Mouse (Mus musculus) cortical plate, adult 2 months (tissue): ENCODE data around the gene Glt28d2. TPM values are rescaled to one million over a fixed set of nuclear protein-coding genes. Genes with fewer than 3 reads are reported as not detected.

ENCODE experiments used
- H3K27ac ChIP-seq: fragments of 200-500 bp; 2 replicates; pipeline ENCODE4 v1.5.1; 2012; ENCODE audit warnings: low read length, control low read depth, inconsistent platforms; ENCODE audit not compliant: insufficient read depth
- H3K4me1 ChIP-seq: fragments of 200-500 bp; 2 replicates; pipeline ENCODE4 v1.6.1; 2011; ENCODE audit warnings: low read length; ENCODE audit not compliant: control insufficient read depth, insufficient read depth
- H3K4me3 ChIP-seq: fragments of 200-500 bp; 2 replicates; pipeline ENCODE4 v1.5.1; 2011; ENCODE audit warnings: mild to moderate bottlenecking, low read length, control low read depth; ENCODE audit not compliant: insufficient read depth
- CTCF ChIP-seq: fragments of 200-500 bp; IDR thresholded peaks from 2 replicates; pipeline ENCODE4 v1.5.1; 2011; ENCODE audit warnings: mild to moderate bottlenecking, control low read depth, low read length; ENCODE audit not compliant: insufficient read depth; ENCODE audit errors: extremely low read depth
- POLR2A ChIP-seq: fragments of 200-500 bp; IDR thresholded peaks from 2 replicates; pipeline ENCODE4 v1.6.1; 2011; ENCODE audit warnings: mild to moderate bottlenecking, low read length, control low read depth; ENCODE audit not compliant: insufficient read depth; ENCODE audit errors: extremely low read depth
- polyA plus RNA-seq: library from polyadenylated mRNA; depleted of rRNA; stranded (reverse); fragments of >200 nt; gene quantifications from 2 replicates; pipeline ENCODE4 v1.2.3, GENCODE M21; 2012; rRNA removed

Glt28d2 gene
- polyA plus RNA-seq, 1 experiment: 0.29 TPM

GRCm38 (mm10) chr3:85832490-85833155, 54.7 kb downstream of the Glt28d2 start:
- TF ChIP-seq POLR2A: no peak
- no peak for TF ChIP-seq CTCF
- H3K4me3 ChIP-seq: no peak overlapping the region
- H3K27ac ChIP-seq: no peak overlapping the region
- no peaks in the 10 kb centered on the region for H3K4me1 ChIP-seq

DNA sequence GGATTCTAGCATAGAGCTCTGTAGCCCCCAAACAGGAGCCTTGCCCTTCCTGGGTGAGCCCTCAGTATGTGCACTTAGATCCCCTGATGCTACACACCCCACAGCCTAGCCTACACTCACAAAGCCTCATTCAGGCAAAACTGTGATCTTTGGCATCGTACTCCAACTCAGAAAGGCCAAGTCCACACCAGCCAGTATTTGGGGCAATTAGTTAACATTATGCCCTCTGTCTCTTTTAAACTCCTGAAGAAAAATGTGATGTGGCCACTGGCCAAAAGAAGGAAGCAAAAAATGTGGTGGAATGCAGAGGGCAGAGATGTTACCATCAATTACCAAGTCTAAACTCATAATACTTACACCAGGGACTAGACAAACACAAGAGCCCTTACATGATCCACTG, 55.5 kb downstream of the Glt28d2 start:
- Histone ChIP-seq H3K27ac (no peak overlapping the region), H3K4me1 (no peaks in the 10 kb centered on the region), H3K4me3 (no peak overlapping the region)
- TF ChIP-seq POLR2A (no peak), CTCF (no peak)

- TF ChIP-seq POLR2A: no peak
- TF ChIP-seq CTCF: no peak
- H3K27ac ChIP-seq: no peak overlapping the region
- H3K4me1 ChIP-seq: no peaks in the 10 kb centered on the region
- no peak overlapping the region for H3K4me3 ChIP-seq
Observed at GRCm38 (mm10) chr3:85829047-85829446, 58.3 kb downstream of the Glt28d2 start.

DNA sequence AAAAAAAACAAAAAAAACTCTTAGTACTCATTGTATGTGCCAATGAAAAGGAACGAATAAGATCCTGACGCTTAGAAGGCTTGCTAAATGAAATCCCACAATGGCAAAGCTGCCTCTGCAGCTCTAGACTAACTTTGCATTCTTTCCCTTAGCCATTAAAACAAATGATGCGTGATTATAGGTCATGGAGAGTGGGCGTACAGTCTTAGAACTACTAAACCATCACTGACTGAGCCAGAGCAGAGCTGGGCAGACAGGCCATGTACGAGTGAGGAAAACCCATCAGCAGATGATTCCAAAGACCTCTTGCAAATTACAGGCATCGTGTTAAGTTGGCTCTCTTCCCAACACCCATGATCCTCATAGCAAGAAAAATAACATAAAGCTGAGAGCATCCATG, 59.5 kb downstream of the Glt28d2 start:
- TF ChIP-seq POLR2A (no peak), CTCF (no peak)
- Histone ChIP-seq H3K4me1 (no peaks in the 10 kb centered on the region), H3K4me3 (no peak overlapping the region), H3K27ac (no peak overlapping the region)

DNA sequence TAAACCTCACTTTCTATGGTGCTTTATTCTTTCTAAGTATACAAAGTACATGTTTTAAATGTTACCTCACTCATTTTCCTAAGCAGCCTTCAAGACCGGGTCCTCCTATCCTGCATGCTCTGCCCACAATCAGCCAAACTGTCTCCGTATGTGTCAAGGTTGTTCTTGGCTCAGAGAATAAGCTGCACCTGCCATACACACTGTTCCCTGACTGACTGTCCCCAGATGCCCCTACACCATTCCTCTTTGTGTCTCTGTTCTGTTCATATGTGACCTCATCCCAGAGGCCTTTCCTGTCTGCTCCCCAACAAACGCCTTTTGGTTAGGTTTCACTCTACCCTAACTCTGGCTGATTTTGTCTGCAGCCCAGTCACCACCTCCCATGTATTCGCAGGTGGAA, 60.0 kb downstream of the Glt28d2 start:
- TF ChIP-seq CTCF: no peak
- no peak for TF ChIP-seq POLR2A
- Histone ChIP-seq H3K27ac (no peak overlapping the region), H3K4me1 (no peaks in the 10 kb centered on the region), H3K4me3 (no peak overlapping the region)

DNA sequence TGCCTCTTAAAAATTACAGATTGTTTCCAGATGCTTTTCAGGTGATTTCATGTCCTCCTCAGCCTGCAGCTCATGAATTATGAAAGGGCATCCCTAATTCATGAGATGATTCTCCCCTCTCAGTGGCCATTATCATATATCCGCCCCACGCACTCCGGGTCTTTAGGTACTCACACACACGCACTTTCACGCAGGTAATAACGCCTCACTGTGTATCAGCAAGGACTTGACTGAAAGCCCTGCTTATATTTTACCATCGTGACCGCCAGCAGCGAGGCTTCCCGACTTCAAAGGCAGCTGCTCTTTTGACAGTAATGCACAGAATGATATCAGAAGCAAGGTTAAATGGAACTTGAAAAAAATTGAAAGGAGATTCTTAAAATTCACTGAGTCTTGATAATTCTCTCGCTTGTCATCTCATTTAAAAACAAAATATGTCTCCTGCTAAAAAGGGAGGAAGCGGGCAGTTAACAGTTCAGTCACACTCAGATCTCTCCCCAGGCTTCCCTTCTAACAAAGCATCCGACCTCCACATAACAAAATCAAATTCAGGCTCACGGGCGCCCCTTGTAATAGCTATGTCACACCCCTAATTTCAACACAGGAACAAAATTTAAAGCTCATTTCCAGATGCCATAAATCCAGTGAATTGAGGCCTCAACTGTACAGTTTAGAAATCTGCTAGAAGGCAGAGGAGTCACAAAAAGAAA, 66.3 kb downstream of the Glt28d2 start:
- Histone ChIP-seq H3K4me1 (no peaks in the 10 kb centered on the region), H3K4me3 (no peak overlapping the region), H3K27ac (no peak overlapping the region)
- TF ChIP-seq POLR2A (no peak), CTCF (no peak)

Other genes starting within 250 kb of the Glt28d2 start
- 2.5 and 4.7 TPM in 2 replicates for gene Fam160a1, start 70.2 kb downstream of the Glt28d2 start, polyA plus RNA-seq
- gene Gm37240, start within 50 bp of the Glt28d2 start, polyA plus RNA-seq: 0.06 and 0.81 TPM in 2 replicates
- 13.5 and 14.7 TPM in 2 replicates for gene Sh3d19, start 83.6 kb upstream of the Glt28d2 start, polyA plus RNA-seq
- not detected in 2 replicates for gene Prss48, start 115.0 kb upstream of the Glt28d2 start, polyA plus RNA-seq